Mouse (Mus musculus) embryonic facial prominence, embryonic 12.5 days (tissue): ENCODE results near the gene Ppm1h. TPM values are rescaled to one million over a fixed set of nuclear protein-coding genes. Genes with fewer than 3 reads are reported as not detected.
"Not testable (repeated sequence)": the region's sequence is repeated elsewhere in the genome, so short reads cannot be mapped to it uniquely, and the experiment has no call there.

Source experiments
- ATAC-seq: fragments of 200-750 bp; cut with Nextera tagmentation; 2 replicates; pipeline ENCODE4 v1.8.0; 2017; ENCODE audit not compliant: insufficient number of reproducible peaks, insufficient read depth, low FRiP score, low TSS enrichment
- H3K27ac ChIP-seq: fragments of 300-500 bp; sonication (generic); 2 replicates; pipeline ENCODE4 v1.5.1; 2016; ENCODE audit warnings: mild to moderate bottlenecking
- H3K27me3 ChIP-seq: fragments of 300-500 bp; sonication (generic); 2 replicates; pipeline ENCODE4 v1.6.1; 2016; ENCODE audit warnings: mild to moderate bottlenecking, moderate library complexity
- H3K36me3 ChIP-seq: fragments of 300-500 bp; sonication (generic); 2 replicates; pipeline ENCODE4 v1.6.1; 2016; ENCODE audit warnings: mild to moderate bottlenecking
- H3K4me1 ChIP-seq: fragments of 300-500 bp; sonication (generic); 2 replicates; pipeline ENCODE4 v1.6.1; 2016
- H3K4me2 ChIP-seq: fragments of 300-500 bp; sonication (generic); replicated peaks from 2 replicates; pipeline ENCODE4 v1.6.1; 2016; ENCODE audit warnings: mild to moderate bottlenecking, moderate library complexity
- H3K4me3 ChIP-seq: fragments of 300-500 bp; sonication (generic); 2 replicates; pipeline ENCODE4 v1.5.1; 2016; ENCODE audit warnings: mild to moderate bottlenecking
- H3K9ac ChIP-seq: fragments of 300-500 bp; sonication (generic); 2 replicates; pipeline ENCODE4 v1.6.1; 2016; ENCODE audit warnings: mild to moderate bottlenecking, moderate library complexity
- H3K9me3 ChIP-seq: fragments of 300-500 bp; sonication (generic); 2 replicates; pipeline ENCODE4 v1.6.1; 2016; ENCODE audit warnings: mild to moderate bottlenecking, moderate library complexity
- WGBS: fragments of 180-500 bp; shearing (Covaris S2); methylation state at CpG from one replicate; pipeline ENCODE4 v1.1.7; 2016; 5-methylcytosine and 5-hydroxymethylcytosine counted together
- polyA plus RNA-seq: library from polyadenylated mRNA; unstranded; fragments of >200 nt; fragmentation: Nextera tagmentation; extraction: Ambion mirVana; gene quantifications from 2 replicates; pipeline ENCODE4 v1.2.1, GENCODE M21; 2016

Ppm1h gene
- polyA plus RNA-seq, 1 experiment from 2014 or later: 5.3 TPM

GRCm38 (mm10) chr10:122931193-122931832 is 252.8 kb downstream of the Ppm1h start:
- no peak overlapping the region for H3K9ac ChIP-seq
- H3K4me3 ChIP-seq: no peak overlapping the region
- WGBS: 15% methylated on average over 13 of the region's 13 CpGs
- no peaks in the 10 kb centered on the region for H3K27me3 ChIP-seq
- H3K9me3 ChIP-seq: no peaks in the 10 kb centered on the region
- H3K4me1 ChIP-seq: peaks cover 47% of the 10 kb centered on the region
- ATAC-seq: peak; percentile 71; the same call in 1 of the 2 replicates
- peak overlapping the region; percentile 78 for H3K27ac ChIP-seq
- no peaks in the 10 kb centered on the region for H3K36me3 ChIP-seq
- H3K4me2 ChIP-seq: no peak overlapping the region

- H3K36me3 ChIP-seq: no peaks in the 10 kb centered on the region
- peaks cover 47% of the 10 kb centered on the region for H3K4me1 ChIP-seq
- ATAC-seq: no peak
- H3K9ac ChIP-seq: no peak overlapping the region
- H3K27me3 ChIP-seq: no peaks in the 10 kb centered on the region
- H3K9me3 ChIP-seq: no peaks in the 10 kb centered on the region
- H3K27ac ChIP-seq: peak overlapping the region; percentile 78
- 63% methylated on average over 10 of the region's 10 CpGs for WGBS
- H3K4me3 ChIP-seq: no peak overlapping the region
- no peak overlapping the region for H3K4me2 ChIP-seq
These were observed 253.4 kb downstream of the Ppm1h start for GRCm38 (mm10) chr10:122931851-122932550.

- Histone ChIP-seq H3K9ac (no peak overlapping the region), H3K27ac (no peak overlapping the region)
- 73% methylated on average over 15 of the region's 15 CpGs for WGBS
These were observed 254.7 kb downstream of the Ppm1h start for GRCm38 (mm10) chr10:122933053-122933838.

GRCm38 (mm10) chr10:122935406-122935805 is 256.8 kb downstream of the Ppm1h start:
- H3K36me3 ChIP-seq, H3K27ac ChIP-seq, H3K27me3 ChIP-seq, H3K9me3 ChIP-seq, H3K4me3 ChIP-seq, ATAC-seq, H3K9ac ChIP-seq, H3K4me2 ChIP-seq: not testable (repeated sequence)
- peaks cover 33% of the 10 kb centered on the region for H3K4me1 ChIP-seq
- no CpG with 5 or more reads among the region's 4 CpGs for WGBS

More at GRCm38 (mm10) chr10:122933053-122933838, 254.7 kb downstream of the Ppm1h start:
- Histone ChIP-seq H3K4me2 (no peak overlapping the region), H3K4me3 (no peak overlapping the region), H3K4me1 (peaks cover 47% of the 10 kb centered on the region), H3K36me3 (no peaks in the 10 kb centered on the region), H3K9me3 (no peaks in the 10 kb centered on the region), H3K27me3 (no peaks in the 10 kb centered on the region)
- ATAC-seq: no peak

GRCm38 (mm10) chr10:122937380-122937779 is 258.8 kb downstream of the Ppm1h start:
- no CpG with 5 or more reads among the region's 4 CpGs for WGBS
- ATAC-seq: not testable (repeated sequence)

GRCm38 (mm10) chr10:122939546-122939945 is 261.0 kb downstream of the Ppm1h start:
- Histone ChIP-seq H3K27ac (no peak overlapping the region), H3K9ac (no peak overlapping the region), H3K4me1 (0 out of 2 replicates have a peak, but pooled peaks cover 6% of the 10 kb centered on the region), H3K27me3 (no peaks in the 10 kb centered on the region), H3K36me3 (no peaks in the 10 kb centered on the region), H3K9me3 (no peaks in the 10 kb centered on the region), H3K4me3 (no peak overlapping the region), H3K4me2 (no peak overlapping the region)
- ATAC-seq: no peak
- WGBS: 91% methylated on average over 10 of the region's 10 CpGs

More at GRCm38 (mm10) chr10:122937380-122937779, 258.8 kb downstream of the Ppm1h start:
- H3K4me2 ChIP-seq, H3K27me3 ChIP-seq, H3K4me3 ChIP-seq, H3K27ac ChIP-seq, H3K9ac ChIP-seq, H3K9me3 ChIP-seq, H3K36me3 ChIP-seq: not testable (repeated sequence)
- H3K4me1 ChIP-seq: peaks cover 13% of the 10 kb centered on the region

- Histone ChIP-seq H3K9ac (no peak overlapping the region), H3K36me3 (no peaks in the 10 kb centered on the region), H3K27ac (no peak overlapping the region), H3K9me3 (no peaks in the 10 kb centered on the region), H3K27me3 (no peaks in the 10 kb centered on the region), H3K4me3 (no peak overlapping the region), H3K4me2 (no peak overlapping the region), H3K4me1 (0 out of 2 replicates have a peak, but pooled peaks cover 6% of the 10 kb centered on the region)
- WGBS: 77% methylated on average over 7 of the region's 7 CpGs
- ATAC-seq: no peak
These were observed 264.2 kb downstream of the Ppm1h start for GRCm38 (mm10) chr10:122942771-122943170.

GRCm38 (mm10) chr10:122943824-122944223 is 265.3 kb downstream of the Ppm1h start:
- Histone ChIP-seq H3K4me2 (no peak overlapping the region), H3K27ac (no peak overlapping the region), H3K9ac (no peak overlapping the region), H3K36me3 (no peaks in the 10 kb centered on the region), H3K27me3 (no peaks in the 10 kb centered on the region), H3K4me3 (no peak overlapping the region), H3K9me3 (no peaks in the 10 kb centered on the region), H3K4me1 (0 out of 2 replicates have a peak, but pooled peaks cover 6% of the 10 kb centered on the region)
- WGBS: 49% methylated on average over 6 of the region's 6 CpGs
- no peak for ATAC-seq

- Histone ChIP-seq H3K36me3 (no peaks in the 10 kb centered on the region), H3K9ac (no peak overlapping the region), H3K27ac (no peak overlapping the region), H3K4me2 (no peak overlapping the region), H3K4me3 (no peak overlapping the region), H3K27me3 (no peaks in the 10 kb centered on the region), H3K4me1 (0 out of 2 replicates have a peak, but pooled peaks cover 6% of the 10 kb centered on the region), H3K9me3 (no peaks in the 10 kb centered on the region)
- 70% methylated on average over 5 of the region's 5 CpGs for WGBS
- no peak for ATAC-seq
These were observed 266.3 kb downstream of the Ppm1h start for GRCm38 (mm10) chr10:122944888-122945287.

- Histone ChIP-seq H3K36me3 (no peaks in the 10 kb centered on the region), H3K9ac (no peak overlapping the region), H3K4me1 (no peaks in the 10 kb centered on the region), H3K27me3 (no peaks in the 10 kb centered on the region), H3K4me2 (no peak overlapping the region), H3K27ac (no peak overlapping the region), H3K9me3 (no peaks in the 10 kb centered on the region), H3K4me3 (no peak overlapping the region)
- WGBS: 78% methylated on average over 6 of the region's 6 CpGs
- no peak for ATAC-seq
These were observed 272.4 kb downstream of the Ppm1h start for GRCm38 (mm10) chr10:122950966-122951365.

- no peak for ATAC-seq
- no peaks in the 10 kb centered on the region for H3K9me3 ChIP-seq
- WGBS: 94% methylated on average over 9 of the region's 9 CpGs
- H3K27ac ChIP-seq: no peak overlapping the region
- H3K27me3 ChIP-seq: no peaks in the 10 kb centered on the region
- H3K4me1 ChIP-seq: no peaks in the 10 kb centered on the region
- no peaks in the 10 kb centered on the region for H3K36me3 ChIP-seq
- no peak overlapping the region for H3K4me2 ChIP-seq
- H3K4me3 ChIP-seq: no peak overlapping the region
- no peak overlapping the region for H3K9ac ChIP-seq
These were observed 275.0 kb downstream of the Ppm1h start for GRCm38 (mm10) chr10:122953576-122953975.
